Mouse (Mus musculus) lung, postnatal 0 days (tissue): ENCODE data around the gene Eng.

Experiments used
- CTCF ChIP-seq: IDR thresholded peaks from 2 replicates; pipeline ENCODE4 v1.5.1; 2016; ENCODE audit warnings: antibody characterized with exemption, mild to moderate bottlenecking
- EP300 ChIP-seq: IDR thresholded peaks from 2 replicates; pipeline ENCODE4 v1.6.1; 2016; ENCODE audit warnings: antibody characterized with exemption, mild to moderate bottlenecking, control low read depth

GRCm38 (mm10) chr2:32693823-32694411, 47.5 kb downstream of the Eng start:
- TF ChIP-seq CTCF = peak; percentile 83
- no peak for TF ChIP-seq EP300
